Mouse (Mus musculus): ENCODE measurements around the gene Syngr4. TPM values are rescaled to one million over a fixed set of nuclear protein-coding genes. Genes with fewer than 3 reads are reported as not detected.

Gene Syngr4
- polyA plus RNA-seq, 1 experiment from 2014 or later = not detected

DNA sequence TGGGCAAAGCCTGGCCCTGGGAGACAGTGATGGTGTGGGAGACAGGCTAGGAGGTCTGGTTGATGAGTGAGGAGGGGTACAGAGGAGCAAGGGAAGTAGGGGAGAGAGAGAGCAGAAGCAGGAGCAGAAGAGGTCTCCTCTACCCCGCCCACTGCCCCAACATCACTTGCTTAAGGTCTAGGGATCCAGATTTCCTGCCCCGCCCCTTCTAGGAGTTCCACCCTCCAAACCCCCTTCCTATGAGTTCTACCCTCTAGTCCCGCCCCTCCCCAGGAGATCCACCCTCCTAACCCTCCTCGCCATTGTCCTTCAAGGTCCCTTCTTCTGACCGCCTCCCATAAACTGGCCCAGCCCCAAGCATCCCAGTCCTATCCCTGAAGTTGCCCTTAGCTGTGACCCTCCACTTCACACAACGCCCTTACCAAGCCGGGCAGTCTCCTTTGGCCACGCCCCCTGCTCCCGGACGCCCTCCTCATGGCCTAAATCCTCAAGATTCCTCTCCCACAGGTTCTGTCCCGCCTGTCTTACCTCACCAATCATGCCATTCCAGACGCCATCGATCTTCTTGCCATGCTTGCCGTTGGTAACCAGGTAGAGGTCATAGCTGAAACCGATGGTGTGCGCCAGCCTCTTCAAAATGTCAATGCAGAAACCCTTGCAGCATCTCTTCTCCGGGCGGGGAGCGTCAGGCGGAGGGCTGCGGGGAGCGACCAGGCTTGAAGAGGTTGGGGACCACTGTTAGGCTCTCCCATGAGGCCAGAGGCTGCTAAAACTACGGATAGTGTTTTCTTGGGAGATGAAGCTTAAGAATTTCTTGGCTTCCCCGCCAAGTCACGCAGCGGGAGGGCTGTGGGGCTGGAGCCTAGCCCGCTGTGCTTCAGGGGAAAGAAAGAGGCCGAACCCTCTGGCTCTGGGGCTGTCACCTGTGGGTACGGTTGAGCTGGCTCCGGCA, 39.3 kb downstream of the Syngr4 start:
- Histone ChIP-seq H3K27ac (no peak overlapping the region), H3K9me3 (no peaks in the 10 kb centered on the region), H3K4me3 (peak overlapping the region; percentile 24), H3K4me1 (peaks cover 17% of the 10 kb centered on the region), H3K9ac (peak overlapping the region; percentile 14; the same call in 1 of the 2 replicates), H3K27me3 (replicated peaks) (peaks cover 18% of the 10 kb centered on the region), H3K4me2 (peak overlapping the region; percentile 50), H3K36me3 (replicated peaks) (no peaks in the 10 kb centered on the region)
- 6% methylated on average over 30 of the region's 30 CpGs for WGBS
- ATAC-seq (replicated peaks) = no peak

DNA sequence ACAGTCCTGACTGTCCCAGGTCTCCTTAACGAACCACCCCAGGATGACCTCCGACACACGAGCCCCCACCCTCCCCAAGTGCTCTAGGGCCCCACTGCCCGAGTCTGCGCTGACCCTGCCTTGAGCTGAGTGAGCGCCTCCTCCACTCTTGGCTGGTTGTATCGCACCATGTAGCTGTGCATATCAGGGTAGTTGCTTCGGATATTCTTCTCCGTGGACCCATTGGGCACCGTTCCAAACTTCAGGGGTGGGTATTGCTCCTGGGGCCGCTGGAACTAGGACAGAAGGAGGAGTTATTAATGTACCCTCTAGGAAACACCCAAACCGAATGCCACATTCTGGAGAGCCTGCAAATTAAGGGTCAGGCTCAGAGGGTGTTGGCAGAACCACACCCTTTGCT, 43.4 kb downstream of the Syngr4 start:
- Histone ChIP-seq H3K4me1 (peaks cover 9% of the 10 kb centered on the region), H3K9ac (no peak overlapping the region), H3K4me3 (no peak overlapping the region), H3K36me3 (replicated peaks) (no peaks in the 10 kb centered on the region), H3K27ac (no peak overlapping the region), H3K9me3 (no peaks in the 10 kb centered on the region), H3K4me2 (no peak overlapping the region), H3K27me3 (replicated peaks) (peaks cover 16% of the 10 kb centered on the region)
- 87% methylated on average over 12 of the region's 12 CpGs for WGBS
- ATAC-seq (replicated peaks) = no peak

DNA sequence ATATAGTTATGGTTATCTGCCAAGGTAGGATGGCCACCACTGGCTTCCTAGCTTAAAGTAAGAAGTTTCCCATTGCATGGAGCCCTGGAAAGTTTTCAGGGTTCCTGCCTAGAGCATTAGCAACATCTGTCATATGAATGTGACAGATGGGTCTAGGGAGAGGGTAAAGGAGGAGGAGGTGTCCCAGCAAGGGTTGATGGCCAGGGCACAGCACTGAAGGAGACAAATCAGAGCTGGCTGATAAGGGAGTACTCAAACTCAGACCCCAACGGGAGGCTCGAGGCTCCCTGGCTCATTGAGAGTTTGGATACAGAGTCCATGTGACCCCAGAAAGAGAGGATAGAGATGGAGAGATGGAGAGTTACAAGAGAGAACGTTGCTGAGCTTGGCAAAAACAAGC, 45.9 kb downstream of the Syngr4 start:
- ATAC-seq (replicated peaks) = no peak
- Histone ChIP-seq H3K36me3 (replicated peaks) (no peaks in the 10 kb centered on the region), H3K4me2 (no peak overlapping the region), H3K4me1 (no peaks in the 10 kb centered on the region), H3K9me3 (no peaks in the 10 kb centered on the region), H3K27ac (no peak overlapping the region), H3K9ac (no peak overlapping the region), H3K4me3 (no peak overlapping the region), H3K27me3 (replicated peaks) (no peaks in the 10 kb centered on the region)
- 72% methylated on average over 3 of the region's 3 CpGs for WGBS

DNA sequence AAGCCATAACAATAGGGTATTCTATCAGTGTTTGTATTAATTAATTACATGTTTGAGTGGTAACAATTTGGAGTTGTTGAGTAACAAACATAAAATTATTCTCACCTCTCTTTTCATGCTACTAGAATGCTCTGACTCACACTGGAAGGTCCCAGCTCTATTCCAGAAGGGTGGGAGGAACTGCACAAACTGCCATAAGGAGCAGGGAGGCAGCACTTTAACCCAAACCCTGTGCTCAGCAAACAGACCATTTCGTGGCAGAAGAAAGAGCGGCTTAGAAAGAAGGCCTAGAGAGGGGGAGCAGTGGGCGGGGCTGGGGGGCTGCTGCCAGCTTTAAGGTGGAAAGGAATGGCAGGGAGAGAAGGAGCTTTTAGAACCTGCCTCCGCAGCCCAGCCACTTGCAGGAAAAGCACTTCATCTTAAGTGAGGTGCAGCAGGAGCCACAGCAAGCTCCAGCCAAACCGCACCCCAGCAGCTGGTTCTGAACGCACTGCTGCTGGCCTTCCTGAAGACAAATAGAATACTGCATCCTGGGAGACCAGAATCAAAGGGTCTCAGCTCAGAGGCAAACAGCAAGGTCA, 48.0 kb downstream of the Syngr4 start:
- Histone ChIP-seq H3K9ac (no peak overlapping the region), H3K4me2 (no peak overlapping the region), H3K36me3 (replicated peaks) (no peaks in the 10 kb centered on the region), H3K27ac (no peak overlapping the region), H3K9me3 (no peaks in the 10 kb centered on the region), H3K4me3 (no peak overlapping the region), H3K4me1 (no peaks in the 10 kb centered on the region), H3K27me3 (replicated peaks) (no peaks in the 10 kb centered on the region)
- no peak for ATAC-seq (replicated peaks)
- WGBS = 9% methylated on average over 6 of the region's 6 CpGs

DNA sequence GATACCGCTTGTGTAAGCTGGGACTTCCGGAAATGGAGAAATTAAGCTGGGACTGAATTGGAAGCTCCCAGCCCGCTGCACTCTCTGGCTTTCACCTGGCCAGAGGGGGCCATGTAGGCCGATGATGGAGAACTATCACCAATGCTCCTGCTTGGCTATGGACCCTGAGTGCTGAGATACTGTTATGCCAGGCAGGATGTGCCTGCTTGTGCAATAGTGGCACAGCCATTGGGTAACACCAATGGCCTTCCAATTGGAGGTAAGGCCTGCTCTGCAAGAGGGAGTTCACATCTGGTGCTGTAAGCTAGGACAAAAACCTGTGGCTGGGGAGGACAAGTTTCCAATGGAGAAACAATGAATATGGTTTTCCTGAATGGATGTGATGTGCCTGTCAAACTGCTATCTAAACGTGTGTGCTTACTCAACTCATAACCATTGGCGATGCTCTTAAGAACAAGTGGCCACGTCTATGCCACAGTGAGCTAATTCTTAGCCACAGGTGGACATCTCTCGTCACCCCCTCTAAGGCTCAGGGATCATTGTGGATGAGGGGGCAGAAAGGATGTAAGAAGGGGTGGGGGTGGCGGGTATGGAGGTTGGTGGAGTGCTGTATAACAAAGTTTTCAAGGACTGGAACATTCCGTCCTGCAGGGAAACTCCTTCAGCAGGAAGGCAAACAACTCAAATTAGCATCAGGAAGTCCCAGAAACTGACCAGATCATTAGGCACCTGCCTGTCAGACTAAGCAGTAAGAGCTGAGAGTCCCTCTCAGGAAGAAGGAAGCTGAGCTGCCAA, 53.4 kb downstream of the Syngr4 start:
- Histone ChIP-seq H3K9me3 (no peaks in the 10 kb centered on the region), H3K4me2 (no peak overlapping the region), H3K36me3 (replicated peaks) (no peaks in the 10 kb centered on the region), H3K4me3 (no peak overlapping the region), H3K4me1 (no peaks in the 10 kb centered on the region), H3K9ac (no peak overlapping the region), H3K27me3 (replicated peaks) (peaks cover 7% of the 10 kb centered on the region), H3K27ac (no peak overlapping the region)
- no peak for ATAC-seq (replicated peaks)
- 87% methylated on average over 10 of the region's 10 CpGs for WGBS

Other genes with a start within 250 kb of the Syngr4 start
- gene Fut2, start 230.3 kb downstream of the Syngr4 start, polyA plus RNA-seq (2015; fragmentation: Nextera tagmentation; extraction: Ambion mirVana) = 0.05 and 0.18 TPM in 2 replicates
- gene Ntn5, start 212.7 kb downstream of the Syngr4 start, polyA plus RNA-seq (2015; fragmentation: Nextera tagmentation; extraction: Ambion mirVana) = 0.88 and 1.3 TPM in 2 replicates
- gene Sec1, start 202.3 kb downstream of the Syngr4 start, polyA plus RNA-seq (2015; fragmentation: Nextera tagmentation; extraction: Ambion mirVana) = 0.34 and 0.36 TPM in 2 replicates
- 70.7 and 73.8 TPM in 2 replicates for gene Car11, start 196.9 kb downstream of the Syngr4 start, polyA plus RNA-seq (2015; fragmentation: Nextera tagmentation; extraction: Ambion mirVana)
- 3.3 and 3.8 TPM in 2 replicates for gene Dbp, start 191.6 kb downstream of the Syngr4 start, polyA plus RNA-seq (2015; fragmentation: Nextera tagmentation; extraction: Ambion mirVana)
- gene Rpl18, start 181.3 kb downstream of the Syngr4 start, polyA plus RNA-seq (2015; fragmentation: Nextera tagmentation; extraction: Ambion mirVana) = 537 and 538 TPM in 2 replicates
- 24.5 and 26.4 TPM in 2 replicates for gene Sphk2, start 178.7 kb downstream of the Syngr4 start, polyA plus RNA-seq (2015; fragmentation: Nextera tagmentation; extraction: Ambion mirVana)
- gene Fam83e, start 175.5 kb downstream of the Syngr4 start, polyA plus RNA-seq (2015; fragmentation: Nextera tagmentation; extraction: Ambion mirVana) = 0.54 and 0.74 TPM in 2 replicates
- gene Spaca4, start 170.9 kb downstream of the Syngr4 start, polyA plus RNA-seq (2015; fragmentation: Nextera tagmentation; extraction: Ambion mirVana) = not detected in 2 replicates
- gene Lmtk3, start 113.0 kb downstream of the Syngr4 start, polyA plus RNA-seq (2015; fragmentation: Nextera tagmentation; extraction: Ambion mirVana) = 29.8 and 34.8 TPM in 2 replicates
- 8.3 and 9.7 TPM in 2 replicates for gene Sult2b1, start 112.0 kb downstream of the Syngr4 start, polyA plus RNA-seq (2015; fragmentation: Nextera tagmentation; extraction: Ambion mirVana)
- 329 and 334 TPM in 2 replicates for gene Cyth2, start 82.1 kb downstream of the Syngr4 start, polyA plus RNA-seq (2015; fragmentation: Nextera tagmentation; extraction: Ambion mirVana)
- 1.1 TPM in 2 replicates for gene Kcnj14, start 71.9 kb downstream of the Syngr4 start, polyA plus RNA-seq (2015; fragmentation: Nextera tagmentation; extraction: Ambion mirVana)
- gene Grwd1, start 65.8 kb downstream of the Syngr4 start, polyA plus RNA-seq (2015; fragmentation: Nextera tagmentation; extraction: Ambion mirVana) = 40.5 and 44.2 TPM in 2 replicates
- gene Kdelr1, start 23.9 kb downstream of the Syngr4 start, polyA plus RNA-seq (2015; fragmentation: Nextera tagmentation; extraction: Ambion mirVana) = 53.0 and 54.9 TPM in 2 replicates
- 2.7 and 3.9 TPM in 2 replicates for gene Grin2d, start 18.3 kb downstream of the Syngr4 start, polyA plus RNA-seq (2015; fragmentation: Nextera tagmentation; extraction: Ambion mirVana)
- gene Tmem143, start 227 bp upstream of the Syngr4 start, polyA plus RNA-seq (2015; fragmentation: Nextera tagmentation; extraction: Ambion mirVana) = 7.7 and 10.2 TPM in 2 replicates
- gene Emp3, start 24.7 kb upstream of the Syngr4 start, polyA plus RNA-seq (2015; fragmentation: Nextera tagmentation; extraction: Ambion mirVana) = 35.2 and 40.3 TPM in 2 replicates
- 6.0 TPM in 2 replicates for gene Ccdc114, start 27.4 kb upstream of the Syngr4 start, polyA plus RNA-seq (2015; fragmentation: Nextera tagmentation; extraction: Ambion mirVana)
- 0.59 TPM in 2 replicates for gene Abcc6, start 133.6 kb upstream of the Syngr4 start, polyA plus RNA-seq (2015; fragmentation: Nextera tagmentation; extraction: Ambion mirVana)
- gene Nomo1, start 137.0 kb upstream of the Syngr4 start, polyA plus RNA-seq (2015; fragmentation: Nextera tagmentation; extraction: Ambion mirVana) = 43.3 and 46.7 TPM in 2 replicates
- 2.3 and 2.4 TPM in 2 replicates for gene Kcnj11, start 204.1 kb upstream of the Syngr4 start, polyA plus RNA-seq (2015; fragmentation: Nextera tagmentation; extraction: Ambion mirVana)